Mouse (Mus musculus): ENCODE results near the gene Rftn1. TPM values are rescaled to one million over a fixed set of nuclear protein-coding genes. Genes with fewer than 3 reads are reported as not detected.
"Not testable (repeated sequence)": the region's sequence is repeated elsewhere in the genome, so short reads cannot be mapped to it uniquely, and the experiment has no call there.

Rftn1 gene
- polyA plus RNA-seq, 1 experiment from 2014 or later, result 14.8 TPM

- H3K4me2 ChIP-seq (ENCODE audit: low read length); DNase-seq (ENCODE audit: low spot score); H3K4me3 ChIP-seq (ENCODE audit: low read depth, low read length); H3K27me3 ChIP-seq (replicated peaks; ENCODE audit: control insufficient read depth, insufficient read depth, low read length); H3K4me1 ChIP-seq (ENCODE audit: control insufficient read depth, insufficient read depth, low read length); ATAC-seq; H3K9ac ChIP-seq (ENCODE audit: low read length); H3K27ac ChIP-seq (ENCODE audit: low read depth, low read length); H3K36me3 ChIP-seq (ENCODE audit: control insufficient read depth, insufficient read depth, low read length); H3K9me3 ChIP-seq (replicated peaks; ENCODE audit: control insufficient read depth, low read length): not testable (repeated sequence)
- 88% methylated on average over 1 of the region's 1 CpGs for WGBS
Measured at GRCm38 (mm10) chr17:50206262-50206661, 15.8 kb upstream of the Rftn1 start.

GRCm38 (mm10) chr17:50205840-50206239, 15.4 kb upstream of the Rftn1 start:
- ATAC-seq, result not testable (repeated sequence)
- 93% methylated on average over 2 of the region's 2 CpGs for WGBS

DNA sequence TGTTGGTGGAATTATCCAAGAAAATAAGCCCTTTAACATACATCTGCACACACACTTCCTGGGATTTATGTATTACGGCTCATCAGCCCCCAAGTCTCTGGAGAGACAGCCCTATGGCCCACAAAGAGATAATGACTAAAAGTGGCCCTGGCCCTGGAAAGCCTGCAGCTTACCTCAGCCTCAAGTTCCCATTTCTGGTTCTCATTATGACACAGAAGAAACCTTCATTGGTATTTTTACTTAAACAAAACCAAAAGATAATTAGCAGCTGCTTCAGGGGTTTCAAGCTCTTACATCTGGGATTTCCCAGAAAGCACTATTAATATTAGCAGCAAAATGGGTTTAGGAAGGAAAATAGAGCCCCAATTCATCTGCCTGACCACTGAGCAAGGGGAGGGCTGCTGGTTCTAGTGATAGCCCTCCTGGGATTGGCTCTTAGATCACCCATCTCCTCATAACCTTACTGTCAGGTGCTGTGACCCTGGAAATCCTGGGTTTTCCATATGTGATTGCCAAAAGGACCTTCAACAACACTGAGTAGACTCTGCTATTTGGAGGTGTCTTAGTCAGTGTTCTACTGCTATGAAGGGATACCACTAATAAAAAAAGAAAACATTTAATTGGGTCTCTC, 14.8 kb upstream of the Rftn1 start:
- no peak for DNase-seq (ENCODE audit: low spot score)
- H3K9ac ChIP-seq (ENCODE audit: low read length), result no peak overlapping the region
- H3K4me2 ChIP-seq (ENCODE audit: low read length), result no peak overlapping the region
- no peak for ATAC-seq
- H3K27ac ChIP-seq (ENCODE audit: low read depth, low read length), result no peak overlapping the region
- no peaks in the 10 kb centered on the region for H3K4me1 ChIP-seq (ENCODE audit: control insufficient read depth, insufficient read depth, low read length)
- H3K36me3 ChIP-seq (ENCODE audit: control insufficient read depth, insufficient read depth, low read length), result no peaks in the 10 kb centered on the region
- 89% methylated on average over 1 of the region's 1 CpGs for WGBS
- H3K4me3 ChIP-seq (ENCODE audit: low read depth, low read length), result no peak overlapping the region
- H3K9me3 ChIP-seq (replicated peaks; ENCODE audit: control insufficient read depth, low read length), result no peaks in the 10 kb centered on the region
- no peaks in the 10 kb centered on the region for H3K27me3 ChIP-seq (replicated peaks; ENCODE audit: control insufficient read depth, insufficient read depth, low read length)

More at GRCm38 (mm10) chr17:50205840-50206239, 15.4 kb upstream of the Rftn1 start:
- not testable (repeated sequence) for H3K9me3 ChIP-seq (replicated peaks; ENCODE audit: control insufficient read depth, low read length); DNase-seq (ENCODE audit: low spot score); H3K4me1 ChIP-seq (ENCODE audit: control insufficient read depth, insufficient read depth, low read length); H3K27ac ChIP-seq (ENCODE audit: low read depth, low read length); H3K27me3 ChIP-seq (replicated peaks; ENCODE audit: control insufficient read depth, insufficient read depth, low read length); H3K36me3 ChIP-seq (ENCODE audit: control insufficient read depth, insufficient read depth, low read length); H3K4me3 ChIP-seq (ENCODE audit: low read depth, low read length); H3K4me2 ChIP-seq (ENCODE audit: low read length); H3K9ac ChIP-seq (ENCODE audit: low read length)

DNA sequence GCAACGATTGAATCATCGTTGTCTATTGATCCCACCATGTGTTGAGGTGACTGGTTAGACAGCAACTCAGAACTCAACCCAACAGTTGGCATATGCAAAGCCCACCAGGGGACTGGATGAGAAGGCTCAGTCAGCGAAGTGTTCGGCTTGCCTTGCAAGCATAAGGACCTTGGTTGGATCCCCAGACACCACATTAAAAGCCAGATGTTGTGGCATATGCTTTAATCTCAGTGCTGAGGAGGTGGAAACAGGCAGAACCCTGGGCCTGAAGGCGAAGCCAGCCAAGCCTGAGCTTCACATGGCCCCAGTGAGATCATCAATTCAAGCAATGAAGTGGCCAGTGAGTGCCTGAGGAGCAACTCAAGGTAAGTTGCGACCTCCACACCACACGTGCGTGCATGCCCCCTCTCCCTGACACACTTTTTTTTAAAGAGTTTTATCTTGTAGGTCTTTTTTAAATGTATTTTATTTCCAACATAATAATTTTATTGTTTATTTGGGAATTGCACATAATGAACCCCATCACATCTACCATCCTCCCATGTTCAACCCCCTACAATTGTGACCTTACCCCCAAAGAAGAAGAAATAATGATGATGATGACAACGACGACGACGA, 11.5 kb upstream of the Rftn1 start:
- H3K4me1 ChIP-seq (ENCODE audit: control insufficient read depth, insufficient read depth, low read length), result no peaks in the 10 kb centered on the region
- H3K4me2 ChIP-seq (ENCODE audit: low read length), result no peak overlapping the region
- H3K27me3 ChIP-seq (replicated peaks; ENCODE audit: control insufficient read depth, insufficient read depth, low read length), result no peaks in the 10 kb centered on the region
- no peaks in the 10 kb centered on the region for H3K36me3 ChIP-seq (ENCODE audit: control insufficient read depth, insufficient read depth, low read length)
- H3K27ac ChIP-seq (ENCODE audit: low read depth, low read length), result no peak overlapping the region
- no peak overlapping the region for H3K9ac ChIP-seq (ENCODE audit: low read length)
- no peaks in the 10 kb centered on the region for H3K9me3 ChIP-seq (replicated peaks; ENCODE audit: control insufficient read depth, low read length)
- DNase-seq (ENCODE audit: low spot score) (no peak), ATAC-seq (no peak)
- no peak overlapping the region for H3K4me3 ChIP-seq (ENCODE audit: low read depth, low read length)
- WGBS, result 93% methylated on average over 12 of the region's 12 CpGs

- Histone ChIP-seq H3K9me3 (replicated peaks; ENCODE audit: control insufficient read depth, low read length) (no peaks in the 10 kb centered on the region), H3K4me3 (ENCODE audit: low read depth, low read length) (no peak overlapping the region), H3K4me2 (ENCODE audit: low read length) (no peak overlapping the region), H3K4me1 (ENCODE audit: control insufficient read depth, insufficient read depth, low read length) (no peaks in the 10 kb centered on the region), H3K27me3 (replicated peaks; ENCODE audit: control insufficient read depth, insufficient read depth, low read length) (no peaks in the 10 kb centered on the region), H3K9ac (ENCODE audit: low read length) (no peak overlapping the region), H3K36me3 (ENCODE audit: control insufficient read depth, insufficient read depth, low read length) (no peaks in the 10 kb centered on the region), H3K27ac (ENCODE audit: low read depth, low read length) (no peak overlapping the region)
- ATAC-seq, result no peak
- peak; percentile 52 for DNase-seq (ENCODE audit: low spot score)
- WGBS, result 70% methylated on average over 8 of the region's 8 CpGs
Measured at GRCm38 (mm10) chr17:50199075-50199850, 8.8 kb upstream of the Rftn1 start.

- DNase-seq (ENCODE audit: low spot score) (no peak), ATAC-seq (no peak)
- WGBS, result 93% methylated on average over 4 of the region's 4 CpGs
Measured at GRCm38 (mm10) chr17:50197572-50197971, 7.1 kb upstream of the Rftn1 start.

GRCm38 (mm10) chr17:50196005-50196672, 5.7 kb upstream of the Rftn1 start:
- 25% methylated on average over 10 of the region's 10 CpGs for WGBS
- ATAC-seq (no peak), DNase-seq (ENCODE audit: low spot score) (no peak)
- Histone ChIP-seq H3K9me3 (replicated peaks; ENCODE audit: control insufficient read depth, low read length) (no peaks in the 10 kb centered on the region), H3K27ac (ENCODE audit: low read depth, low read length) (no peak overlapping the region), H3K4me3 (ENCODE audit: low read depth, low read length) (no peak overlapping the region), H3K36me3 (ENCODE audit: control insufficient read depth, insufficient read depth, low read length) (no peaks in the 10 kb centered on the region), H3K4me1 (ENCODE audit: control insufficient read depth, insufficient read depth, low read length) (no peaks in the 10 kb centered on the region), H3K4me2 (ENCODE audit: low read length) (no peak overlapping the region), H3K27me3 (replicated peaks; ENCODE audit: control insufficient read depth, insufficient read depth, low read length) (peaks cover 1% of the 10 kb centered on the region; the same call in 1 of the 2 replicates), H3K9ac (ENCODE audit: low read length) (no peak overlapping the region)

More at GRCm38 (mm10) chr17:50197572-50197971, 7.1 kb upstream of the Rftn1 start:
- no peak overlapping the region for H3K9ac ChIP-seq (ENCODE audit: low read length)
- H3K4me3 ChIP-seq (ENCODE audit: low read depth, low read length), result no peak overlapping the region
- H3K9me3 ChIP-seq (replicated peaks; ENCODE audit: control insufficient read depth, low read length), result no peaks in the 10 kb centered on the region
- H3K4me2 ChIP-seq (ENCODE audit: low read length), result no peak overlapping the region
- H3K27me3 ChIP-seq (replicated peaks; ENCODE audit: control insufficient read depth, insufficient read depth, low read length), result no peaks in the 10 kb centered on the region
- H3K4me1 ChIP-seq (ENCODE audit: control insufficient read depth, insufficient read depth, low read length), result no peaks in the 10 kb centered on the region
- H3K27ac ChIP-seq (ENCODE audit: low read depth, low read length), result no peak overlapping the region
- no peaks in the 10 kb centered on the region for H3K36me3 ChIP-seq (ENCODE audit: control insufficient read depth, insufficient read depth, low read length)

- ATAC-seq (no peak), DNase-seq (ENCODE audit: low spot score) (no peak)
- Histone ChIP-seq H3K9me3 (replicated peaks; ENCODE audit: control insufficient read depth, low read length) (no peaks in the 10 kb centered on the region), H3K4me2 (ENCODE audit: low read length) (no peak overlapping the region), H3K36me3 (ENCODE audit: control insufficient read depth, insufficient read depth, low read length) (no peaks in the 10 kb centered on the region), H3K9ac (ENCODE audit: low read length) (no peak overlapping the region), H3K27me3 (replicated peaks; ENCODE audit: control insufficient read depth, insufficient read depth, low read length) (peaks cover 9% of the 10 kb centered on the region), H3K27ac (ENCODE audit: low read depth, low read length) (no peak overlapping the region), H3K4me3 (ENCODE audit: low read depth, low read length) (no peak overlapping the region), H3K4me1 (ENCODE audit: control insufficient read depth, insufficient read depth, low read length) (peaks cover 3% of the 10 kb centered on the region; the same call in 1 of the 2 replicates)
- WGBS, result 97% methylated on average over 7 of the region's 7 CpGs
Measured at GRCm38 (mm10) chr17:50195399-50195798, 4.9 kb upstream of the Rftn1 start.

Data from forebrain, embryonic 14.5 days (tissue).